Comparison of ENCODE assay signal across 13 mouse cellular contexts in genomic region chr4:138342778-138343177, GRCm38 (mm10). TPM values are rescaled to one million over a fixed set of nuclear protein-coding genes. Genes with fewer than 3 reads are reported as not detected.
DNase-seq lines count a peak whose midpoint lies in the region; ATAC-seq and TF ChIP-seq lines count a peak whose summit lies in the region.
"Had no signal": no experiment of that assay in that cellular context is flagged by ENCODE, and none has a peak within 500 bp of the region (broad histone marks: within the 10 kb centered on the region; RNA-seq: fewer than 3 reads in every experiment).

No protein-coding gene starts in this region.

- no peak for TF ChIP-seq CTCF in liver, postnatal 0 days (IDR thresholded peaks at IDR 0.05; ENCODE audit: low read depth)

- WGBS in heart, embryonic 13.5 days, result 65% methylated on average over 6 of the region's 6 CpGs
- 63% methylated on average over 6 of the region's 6 CpGs for WGBS in intestine, embryonic 14.5 days
- WGBS in liver, postnatal 0 days (ENCODE audit: insufficient replicate concordance), result 52% methylated on average over 6 of the region's 6 CpGs
- 90% methylated on average over 6 of the region's 6 CpGs for WGBS in forebrain, embryonic 12.5 days

- ATAC-seq in heart, embryonic 13.5 days (ENCODE audit: extremely low read depth, insufficient number of reproducible peaks, low FRiP score, low TSS enrichment), result no peak
- ATAC-seq in intestine, embryonic 14.5 days (replicated peaks; ENCODE audit: low FRiP score, low TSS enrichment, low read depth), result peak; percentile 48; the same call in 1 of the 2 replicates
- ATAC-seq in liver, postnatal 0 days, result peak; percentile 93
- ATAC-seq in forebrain, embryonic 12.5 days (ENCODE audit: low FRiP score), result no peak

- peak overlapping the region; percentile 82 for H3K27ac ChIP-seq in heart, embryonic 13.5 days (replicated peaks)
- H3K27ac ChIP-seq in intestine, embryonic 14.5 days (ENCODE audit: low read depth), result peak overlapping the region; percentile 47
- H3K27ac ChIP-seq in liver, postnatal 0 days (ENCODE audit: low read depth), result peak overlapping the region; percentile 87
- no peak overlapping the region for H3K27ac ChIP-seq in forebrain, embryonic 12.5 days
- H3K27ac ChIP-seq: embryonic facial prominence, embryonic 12.5 days; midbrain, embryonic 12.5 days; neural tube, embryonic 13.5 days had no signal

- DNase-seq in heart, postnatal 14 days, result no peak
- no peak for DNase-seq in intestine, embryonic 14.5 days (ENCODE audit: low spot score)
- DNase-seq in kidney, postnatal 10 days, result peak; percentile 74
- peak; percentile 62 for DNase-seq in liver, postnatal 0 days
- no peak for DNase-seq in testis, postnatal 10 days (ENCODE audit: low spot score)
- no peak for DNase-seq in embryo, embryonic 10.5 days (ENCODE audit: low spot score)
- DNase-seq: lung, adult 18-20 months; right cerebral cortex, postnatal 14 days had no signal

- H3K36me3 ChIP-seq in heart, embryonic 13.5 days, result no peaks in the 10 kb centered on the region
- no peaks in the 10 kb centered on the region for H3K36me3 ChIP-seq in intestine, embryonic 14.5 days (ENCODE audit: control insufficient read depth, insufficient read depth, low read length)
- peaks cover 3% of the 10 kb centered on the region; the same call in 1 of the 2 replicates for H3K36me3 ChIP-seq in liver, postnatal 0 days (replicated peaks; ENCODE audit: insufficient read depth, low read length)
- no peaks in the 10 kb centered on the region for H3K36me3 ChIP-seq in forebrain, embryonic 12.5 days (replicated peaks)
- H3K36me3 ChIP-seq: embryonic facial prominence, embryonic 12.5 days; midbrain, embryonic 12.5 days; neural tube, embryonic 13.5 days had no signal

- H3K4me3 ChIP-seq in heart, embryonic 13.5 days, result no peak overlapping the region
- H3K4me3 ChIP-seq in intestine, embryonic 14.5 days (ENCODE audit: low read depth, low read length), result no peak overlapping the region
- H3K4me3 ChIP-seq in liver, postnatal 0 days (ENCODE audit: low read depth, low read length), result no peak overlapping the region
- H3K4me3 ChIP-seq in forebrain, embryonic 12.5 days (replicated peaks), result no peak overlapping the region
- H3K4me3 ChIP-seq: embryonic facial prominence, embryonic 12.5 days; midbrain, embryonic 12.5 days; neural tube, embryonic 13.5 days had no signal

- TF ChIP-seq EP300 in liver, postnatal 0 days (IDR thresholded peaks at IDR 0.05; ENCODE audit: low read depth), result 0 out of 2 replicates have a peak, but pooled peaks have one; percentile 20

- H3K4me2 ChIP-seq in heart, embryonic 13.5 days, result peak overlapping the region; percentile 43
- no peak overlapping the region for H3K4me2 ChIP-seq in intestine, embryonic 14.5 days (ENCODE audit: low read length)
- no peak overlapping the region for H3K4me2 ChIP-seq in liver, postnatal 0 days (ENCODE audit: low read depth, low read length)
- no peak overlapping the region for H3K4me2 ChIP-seq in forebrain, embryonic 12.5 days
- H3K4me2 ChIP-seq: embryonic facial prominence, embryonic 12.5 days; midbrain, embryonic 12.5 days; neural tube, embryonic 13.5 days had no signal

- H3K27me3 ChIP-seq in heart, embryonic 13.5 days (replicated peaks), result 0 out of 2 replicates have a peak, but pooled peaks cover under 1% of the 10 kb centered on the region
- no peaks in the 10 kb centered on the region for H3K27me3 ChIP-seq in intestine, embryonic 14.5 days (replicated peaks; ENCODE audit: control insufficient read depth, insufficient read depth, low read length)
- H3K27me3 ChIP-seq in liver, postnatal 0 days (ENCODE audit: insufficient read depth, low read length), result no peaks in the 10 kb centered on the region
- 0 out of 2 replicates have a peak, but pooled peaks cover 4% of the 10 kb centered on the region for H3K27me3 ChIP-seq in forebrain, embryonic 12.5 days
- H3K27me3 ChIP-seq: embryonic facial prominence, embryonic 12.5 days; neural tube, embryonic 13.5 days had no signal

- peaks cover 41% of the 10 kb centered on the region for H3K4me1 ChIP-seq in heart, embryonic 13.5 days
- H3K4me1 ChIP-seq in intestine, embryonic 14.5 days (replicated peaks; ENCODE audit: control insufficient read depth, insufficient read depth, low read length), result peaks cover 2% of the 10 kb centered on the region; the same call in 1 of the 2 replicates
- peaks cover 4% of the 10 kb centered on the region; the same call in 1 of the 2 replicates for H3K4me1 ChIP-seq in liver, postnatal 0 days (ENCODE audit: insufficient read depth)
- peaks cover 3% of the 10 kb centered on the region; the same call in 1 of the 2 replicates for H3K4me1 ChIP-seq in forebrain, embryonic 12.5 days
- H3K4me1 ChIP-seq: embryonic facial prominence, embryonic 12.5 days; midbrain, embryonic 12.5 days had no signal

- H3K9me3 ChIP-seq in heart, embryonic 13.5 days, result no peaks in the 10 kb centered on the region
- no peaks in the 10 kb centered on the region for H3K9me3 ChIP-seq in intestine, embryonic 14.5 days (ENCODE audit: control insufficient read depth, low read length)
- no peaks in the 10 kb centered on the region for H3K9me3 ChIP-seq in liver, postnatal 0 days (ENCODE audit: low read length)
- no peaks in the 10 kb centered on the region for H3K9me3 ChIP-seq in forebrain, embryonic 12.5 days
- H3K9me3 ChIP-seq: embryonic facial prominence, embryonic 12.5 days; midbrain, embryonic 12.5 days; neural tube, embryonic 13.5 days had no signal

- H3K9ac ChIP-seq in heart, embryonic 13.5 days, result 0 out of 2 replicates have a peak overlapping the region, but pooled peaks have one; percentile 58
- no peak overlapping the region for H3K9ac ChIP-seq in intestine, embryonic 14.5 days (ENCODE audit: low read length)
- peak overlapping the region; percentile 27; the same call in 1 of the 2 replicates for H3K9ac ChIP-seq in liver, postnatal 0 days (replicated peaks)
- no peak overlapping the region for H3K9ac ChIP-seq in forebrain, embryonic 12.5 days
- H3K9ac ChIP-seq: embryonic facial prominence, embryonic 12.5 days; midbrain, embryonic 12.5 days; neural tube, embryonic 13.5 days had no signal

- intact Hi-C loops in heart, postnatal 14 days (cut with DNase I), result no loop called here

RNA-seq across cellular contexts. Expression of gene Pink1, which starts 16.7 kb away (rescaled TPM):
- polyA plus RNA-seq in heart, embryonic 13.5 days (2015; fragmentation: Nextera tagmentation; extraction: Ambion mirVana), result 67.0 and 69.5 TPM in 2 replicates
- total RNA-seq in heart, postnatal 14 days (2021), result 100 to 1,000 TPM; 367 to 392 TPM
- 19.3 and 20.5 TPM in 2 replicates for polyA plus RNA-seq in intestine, embryonic 14.5 days (2014; fragmentation: Nextera tagmentation; extraction: Ambion mirVana)
- polyA plus RNA-seq in liver, postnatal 0 days (2015; fragmentation: Nextera tagmentation; extraction: Ambion mirVana), result 52.5 and 69.5 TPM in 2 replicates
- polyA plus RNA-seq in forebrain, embryonic 12.5 days (2016; fragmentation: Nextera tagmentation; extraction: Ambion mirVana), result 53.9 and 57.0 TPM in 2 replicates

RNA-seq across cellular contexts. Expression of gene Cda, which starts 25.0 kb away (rescaled TPM):
- 13.5 and 14.3 TPM in 2 replicates for polyA plus RNA-seq in heart, embryonic 13.5 days (2015; fragmentation: Nextera tagmentation; extraction: Ambion mirVana)
- 1 to 10 TPM; 2.1 to 2.2 TPM for total RNA-seq in heart, postnatal 14 days (2021)
- polyA plus RNA-seq in intestine, embryonic 14.5 days (2014; fragmentation: Nextera tagmentation; extraction: Ambion mirVana), result 12.3 and 17.5 TPM in 2 replicates
- 17.7 and 24.2 TPM in 2 replicates for polyA plus RNA-seq in liver, postnatal 0 days (2015; fragmentation: Nextera tagmentation; extraction: Ambion mirVana)
- polyA plus RNA-seq in forebrain, embryonic 12.5 days (2016; fragmentation: Nextera tagmentation; extraction: Ambion mirVana), result 1.6 and 1.8 TPM in 2 replicates

RNA-seq across cellular contexts. Expression of gene Ddost, which starts 38.2 kb away (rescaled TPM):
- polyA plus RNA-seq in heart, embryonic 13.5 days (2015; fragmentation: Nextera tagmentation; extraction: Ambion mirVana), result 291 and 314 TPM in 2 replicates
- 10 to 100 TPM; 65.7 to 69.2 TPM for total RNA-seq in heart, postnatal 14 days (2021)
- 348 and 351 TPM in 2 replicates for polyA plus RNA-seq in intestine, embryonic 14.5 days (2014; fragmentation: Nextera tagmentation; extraction: Ambion mirVana)
- 102 and 111 TPM in 2 replicates for polyA plus RNA-seq in liver, postnatal 0 days (2015; fragmentation: Nextera tagmentation; extraction: Ambion mirVana)
- 193 and 209 TPM in 2 replicates for polyA plus RNA-seq in forebrain, embryonic 12.5 days (2016; fragmentation: Nextera tagmentation; extraction: Ambion mirVana)

RNA-seq across cellular contexts. Expression of gene Fam43b, which starts 53.5 kb away (rescaled TPM):
- polyA plus RNA-seq in heart, embryonic 13.5 days (2015; fragmentation: Nextera tagmentation; extraction: Ambion mirVana), result not detected in 2 replicates
- total RNA-seq in heart, postnatal 14 days (2021), result not detected
- 0.07 TPM in 2 replicates for polyA plus RNA-seq in intestine, embryonic 14.5 days (2014; fragmentation: Nextera tagmentation; extraction: Ambion mirVana)
- not detected in 2 replicates for polyA plus RNA-seq in liver, postnatal 0 days (2015; fragmentation: Nextera tagmentation; extraction: Ambion mirVana)
- polyA plus RNA-seq in forebrain, embryonic 12.5 days (2016; fragmentation: Nextera tagmentation; extraction: Ambion mirVana), result 0.21 and 0.24 TPM in 2 replicates

Comparison
In these comparisons a context has a peak if more than half of its experiments do, and no peak if none do; other contexts are left out.
1. ATAC-seq: peak in intestine, embryonic 14.5 days (single experiment) and liver, postnatal 0 days (single experiment); none in heart, embryonic 13.5 days (single experiment) and forebrain, embryonic 12.5 days (single experiment).
2. H3K9ac ChIP-seq: peak in heart, embryonic 13.5 days (single experiment) and liver, postnatal 0 days (single experiment); none in intestine, embryonic 14.5 days (single experiment) and forebrain, embryonic 12.5 days (single experiment).
3. DNase-seq: peak in kidney, postnatal 10 days (single experiment) and liver, postnatal 0 days (single experiment); none in heart, postnatal 14 days (0 of 2), intestine, embryonic 14.5 days (single experiment), testis, postnatal 10 days (single experiment) and embryo, embryonic 10.5 days (single experiment).